Mouse (Mus musculus): ENCODE results near the gene Palm3.
"Not testable (repeated sequence)": the region's sequence is repeated elsewhere in the genome, so short reads cannot be mapped to it uniquely, and the experiment has no call there.

Gene Palm3

GRCm38 (mm10) chr8:83997511-83998141 lies 23.6 kb upstream of the Palm3 start, which contains the start of gene Samd1:
Gene Samd1, plus strand, starts transcription at chr8:83997672.
- peak in 1 of 2 experiments; percentile 48 for DNase-seq (ENCODE audit: low spot score in 2 of 2)

GRCm38 (mm10) chr8:83998231-83999056 lies 22.8 kb upstream of the Palm3 start:
- peak in 1 of 2 experiments; percentile 46 for DNase-seq (ENCODE audit: low spot score in 2 of 2)

GRCm38 (mm10) chr8:83999057-83999705 lies 22.1 kb upstream of the Palm3 start:
- DNase-seq (ENCODE audit: low spot score in 2 of 2) = no peak

GRCm38 (mm10) chr8:83999825-84000224 lies 21.4 kb upstream of the Palm3 start:
- DNase-seq (ENCODE audit: low spot score in 2 of 2) = no peak

GRCm38 (mm10) chr8:84001281-84002000 lies 19.8 kb upstream of the Palm3 start, which contains the start of gene 1700067K01Rik:
Gene 1700067K01Rik, plus strand, starts transcription at chr8:84001502.
- DNase-seq (ENCODE audit: low spot score in 2 of 2) = no peak

GRCm38 (mm10) chr8:84002957-84003611 lies 18.2 kb upstream of the Palm3 start:
- no peak for DNase-seq (ENCODE audit: low spot score in 2 of 2)

GRCm38 (mm10) chr8:84003612-84004246 lies 17.5 kb upstream of the Palm3 start:
- DNase-seq (ENCODE audit: low spot score in 2 of 2) = no peak

GRCm38 (mm10) chr8:84004533-84005201 lies 16.6 kb upstream of the Palm3 start:
- peak; percentile 90 to 93 for DNase-seq (ENCODE audit: low spot score in 2 of 2)

- not testable (repeated sequence) for DNase-seq (ENCODE audit: low spot score in 2 of 2)
Observed at GRCm38 (mm10) chr8:84005502-84005901, 15.8 kb upstream of the Palm3 start.

GRCm38 (mm10) chr8:84008362-84008761 lies 12.9 kb upstream of the Palm3 start:
- no peak for DNase-seq (ENCODE audit: low spot score in 2 of 2)

- DNase-seq (ENCODE audit: low spot score in 2 of 2) = peak; percentile 80 to 90
Observed at GRCm38 (mm10) chr8:84009876-84010275, 11.4 kb upstream of the Palm3 start.

- DNase-seq (ENCODE audit: low spot score in 2 of 2) = peak; percentile 60 to 80
Observed at GRCm38 (mm10) chr8:84010625-84011611, 10.4 kb upstream of the Palm3 start.

GRCm38 (mm10) chr8:84011705-84012498 lies 9.4 kb upstream of the Palm3 start, which contains the start of gene 2210011C24Rik:
Gene 2210011C24Rik, minus strand, starts transcription at chr8:84012171.
- DNase-seq (ENCODE audit: low spot score in 2 of 2) = no peak

GRCm38 (mm10) chr8:84012499-84013165 lies 8.6 kb upstream of the Palm3 start:
- no peak for DNase-seq (ENCODE audit: low spot score in 2 of 2)

- no peak for DNase-seq (ENCODE audit: low spot score in 2 of 2)
Observed at GRCm38 (mm10) chr8:84015833-84016232, 5.4 kb upstream of the Palm3 start.

- no peak for DNase-seq (ENCODE audit: low spot score in 2 of 2)
Observed at GRCm38 (mm10) chr8:84019738-84020137, 1.5 kb upstream of the Palm3 start.

- no peak for DNase-seq (ENCODE audit: low spot score in 2 of 2)
Observed at GRCm38 (mm10) chr8:84021569-84021968, 298 bp downstream of the Palm3 start.

Data from urinary bladder, postnatal 4 days (tissue).